Mouse (Mus musculus): ENCODE results near the gene Dffa. TPM values are rescaled to one million over a fixed set of nuclear protein-coding genes. Genes with fewer than 3 reads are reported as not detected.
A peak's percentile ranks its signal among the peaks of the same experiment; 100 is the strongest.
"Not testable (repeated sequence)": the region's sequence is repeated elsewhere in the genome, so short reads cannot be mapped to it uniquely, and the experiment has no call there.

Dffa gene
- polyA plus RNA-seq, 1 experiment from 2014 or later, result 33.6 TPM

- Histone ChIP-seq H3K9ac (peak within 1 kb of the TSS; percentile 86), H3K27ac (peak within 1 kb of the TSS; percentile 35; the same call in 1 of the 2 replicates), H3K4me2 (peak within 1 kb of the TSS; percentile 86), H3K4me3 (peak within 1 kb of the TSS; percentile 78), H3K27me3 (no peaks in the 10 kb centered on the region), H3K4me1 (peaks cover 13% of the 10 kb centered on the region), H3K36me3 (no peaks in the 10 kb centered on the region), H3K9me3 (no peaks in the 10 kb centered on the region)
- 0% methylated on average over 48 of the region's 50 CpGs for WGBS
- peak; percentile 84 for ATAC-seq (ENCODE audit: borderline replicate concordance, extremely low read depth, low FRiP score, low TSS enrichment)
Measured at GRCm38 (mm10) chr4:149099369-149100017, 4.5 kb upstream of the Dffa start, which contains the start of gene Pex14. Gene Pex14 (minus strand): TSS chr4:149099876.

DNA sequence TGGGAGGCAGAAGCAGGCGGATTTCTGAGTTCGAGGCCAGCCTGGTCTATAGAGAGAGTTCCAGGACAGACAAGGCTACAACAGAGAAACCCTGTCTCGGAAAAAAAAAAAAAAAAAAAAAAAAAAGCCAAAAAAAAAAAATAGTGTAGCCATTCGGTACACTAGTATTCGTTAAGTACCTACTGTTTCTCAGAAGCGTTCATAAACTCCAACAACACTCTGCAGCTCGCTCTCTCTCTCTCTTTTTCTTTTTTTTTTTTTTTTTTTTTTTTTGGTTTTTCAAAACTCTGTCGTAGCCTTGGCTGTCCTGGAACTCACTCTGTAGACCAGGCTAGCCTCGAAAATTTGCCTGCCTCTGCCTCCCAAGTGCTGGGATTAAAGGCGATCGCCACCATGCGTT, 3.5 kb upstream of the Dffa start:
- peaks cover 18% of the 10 kb centered on the region for H3K4me1 ChIP-seq
- not testable (repeated sequence) for H3K9ac ChIP-seq; H3K4me2 ChIP-seq; H3K9me3 ChIP-seq; H3K4me3 ChIP-seq; H3K27ac ChIP-seq; ATAC-seq (ENCODE audit: borderline replicate concordance, extremely low read depth, low FRiP score, low TSS enrichment); H3K36me3 ChIP-seq; H3K27me3 ChIP-seq
- WGBS, result 84% methylated on average over 12 of the region's 12 CpGs

DNA sequence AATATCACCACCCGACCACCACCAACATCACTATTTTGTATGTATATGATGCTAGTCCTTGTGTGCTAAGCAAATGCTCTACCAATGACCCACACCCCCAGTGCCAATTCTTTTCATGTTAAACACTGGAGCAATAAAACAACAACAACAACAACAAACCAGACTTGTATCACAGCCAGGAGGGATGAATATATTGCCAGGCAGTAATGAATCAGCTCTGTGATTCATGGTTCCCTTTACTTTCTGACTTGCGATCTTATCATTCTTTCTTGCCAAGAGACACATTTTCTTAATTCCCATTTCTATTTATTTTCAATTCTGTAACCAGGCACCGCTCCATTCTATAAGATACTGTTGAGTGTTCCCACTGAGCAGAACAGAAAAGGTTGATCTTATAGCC, 2.5 kb upstream of the Dffa start:
- Histone ChIP-seq H3K9ac (no peak overlapping the region), H3K4me2 (no peak overlapping the region), H3K4me3 (no peak overlapping the region), H3K27ac (no peak overlapping the region), H3K27me3 (no peaks in the 10 kb centered on the region), H3K4me1 (peaks cover 18% of the 10 kb centered on the region), H3K9me3 (no peaks in the 10 kb centered on the region), H3K36me3 (no peaks in the 10 kb centered on the region)
- 82% methylated on average over 3 of the region's 3 CpGs for WGBS
- no peak for ATAC-seq (ENCODE audit: borderline replicate concordance, extremely low read depth, low FRiP score, low TSS enrichment)

- H3K4me2 ChIP-seq; H3K27ac ChIP-seq; H3K9me3 ChIP-seq; ATAC-seq (ENCODE audit: borderline replicate concordance, extremely low read depth, low FRiP score, low TSS enrichment); H3K36me3 ChIP-seq; H3K9ac ChIP-seq; H3K4me3 ChIP-seq; H3K4me1 ChIP-seq; H3K27me3 ChIP-seq: not testable (repeated sequence)
- 74% methylated on average over 12 of the region's 12 CpGs for WGBS
Measured at GRCm38 (mm10) chr4:149119978-149120562, 16.1 kb downstream of the Dffa start.

GRCm38 (mm10) chr4:149123432-149123831, 19.5 kb downstream of the Dffa start:
- Histone ChIP-seq H3K4me1 (0 out of 2 replicates have a peak, but pooled peaks cover 2% of the 10 kb centered on the region), H3K27me3 (no peaks in the 10 kb centered on the region), H3K9ac (no peak overlapping the region), H3K9me3 (no peaks in the 10 kb centered on the region), H3K36me3 (0 out of 2 replicates have a peak, but pooled peaks cover 2% of the 10 kb centered on the region), H3K4me3 (no peak overlapping the region), H3K4me2 (no peak overlapping the region), H3K27ac (no peak overlapping the region)
- no peak for ATAC-seq (ENCODE audit: borderline replicate concordance, extremely low read depth, low FRiP score, low TSS enrichment)
- 69% methylated on average over 5 of the region's 5 CpGs for WGBS

DNA sequence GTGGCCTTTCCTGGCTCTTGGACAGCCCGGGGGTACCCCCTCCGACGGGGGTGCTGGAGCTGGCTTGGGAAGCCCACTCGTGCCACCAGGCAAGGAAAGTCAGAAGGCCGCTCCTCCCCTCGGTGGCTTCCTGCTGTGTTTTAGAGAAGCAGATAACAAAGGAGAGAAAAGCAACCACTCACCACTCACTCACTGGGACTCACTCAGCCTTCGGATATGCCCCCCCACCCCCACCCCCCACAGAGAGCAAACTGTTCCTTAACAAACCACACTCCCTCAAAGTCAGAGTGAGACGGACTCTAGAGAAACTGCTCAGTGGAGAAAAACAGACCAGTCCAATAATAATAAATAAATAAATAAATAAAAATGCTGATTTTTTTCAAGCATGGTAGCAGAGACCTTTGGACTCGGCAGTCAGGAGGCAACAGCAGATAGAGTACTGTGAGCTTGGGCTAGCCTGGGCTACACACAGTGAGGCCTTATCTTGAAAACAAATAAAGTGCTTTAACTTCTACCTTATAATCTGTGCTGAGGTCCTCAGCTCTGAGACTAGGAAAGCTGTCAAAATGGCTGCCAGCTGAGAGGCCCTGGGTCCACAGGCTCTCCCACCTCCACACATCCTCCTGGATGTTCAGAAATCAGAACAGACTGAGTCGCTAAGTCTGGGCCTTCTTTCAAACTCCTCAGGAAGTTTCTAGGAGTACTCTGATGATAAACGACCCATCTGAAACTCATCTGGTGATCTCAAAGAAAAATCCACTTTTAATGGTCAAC, 21.6 kb downstream of the Dffa start:
- no peak overlapping the region for H3K9ac ChIP-seq
- no peaks in the 10 kb centered on the region for H3K27me3 ChIP-seq
- 0 out of 2 replicates have a peak, but pooled peaks cover 2% of the 10 kb centered on the region for H3K4me1 ChIP-seq
- H3K9me3 ChIP-seq, result no peaks in the 10 kb centered on the region
- ATAC-seq (ENCODE audit: borderline replicate concordance, extremely low read depth, low FRiP score, low TSS enrichment), result no peak
- H3K4me3 ChIP-seq, result no peak overlapping the region
- WGBS, result 59% methylated on average over 11 of the region's 11 CpGs
- H3K27ac ChIP-seq, result no peak overlapping the region
- H3K4me2 ChIP-seq, result no peak overlapping the region
- peaks cover 10% of the 10 kb centered on the region for H3K36me3 ChIP-seq

DNA sequence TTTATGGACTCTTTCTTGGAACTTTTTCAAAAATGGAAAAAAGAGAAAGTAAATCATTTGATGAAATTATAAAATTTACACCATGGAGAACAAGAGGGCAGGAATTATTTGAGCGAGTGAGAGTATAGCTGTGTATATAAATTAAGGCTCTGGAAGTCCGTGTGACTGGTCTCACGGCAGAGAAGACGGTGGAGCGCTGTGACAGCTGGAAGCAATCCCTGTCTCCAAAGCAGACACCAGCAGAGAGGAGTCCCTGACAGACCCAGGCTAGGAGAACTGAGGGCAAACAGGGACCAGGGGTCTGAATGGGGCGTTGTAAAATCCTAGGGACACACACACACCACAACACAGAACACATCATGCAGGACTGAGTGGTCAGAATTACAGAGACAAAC, 22.2 kb downstream of the Dffa start:
- H3K4me3 ChIP-seq, result no peak overlapping the region
- ATAC-seq (ENCODE audit: borderline replicate concordance, extremely low read depth, low FRiP score, low TSS enrichment), result no peak
- H3K27ac ChIP-seq, result no peak overlapping the region
- 51% methylated on average over 6 of the region's 6 CpGs for WGBS
- peaks cover 14% of the 10 kb centered on the region for H3K36me3 ChIP-seq
- H3K27me3 ChIP-seq, result no peaks in the 10 kb centered on the region
- no peak overlapping the region for H3K4me2 ChIP-seq
- no peaks in the 10 kb centered on the region for H3K9me3 ChIP-seq
- no peak overlapping the region for H3K9ac ChIP-seq
- H3K4me1 ChIP-seq, result 0 out of 2 replicates have a peak, but pooled peaks cover 2% of the 10 kb centered on the region

- Histone ChIP-seq H3K27ac (no peak within 1 kb of the TSS), H3K9ac (no peak within 1 kb of the TSS), H3K27me3 (no peaks in the 10 kb centered on the region), H3K36me3 (peaks cover 18% of the 10 kb centered on the region), H3K4me2 (no peak within 1 kb of the TSS), H3K9me3 (no peaks in the 10 kb centered on the region), H3K4me3 (no peak within 1 kb of the TSS), H3K4me1 (0 out of 2 replicates have a peak, but pooled peaks cover 2% of the 10 kb centered on the region)
- no peak for ATAC-seq (ENCODE audit: borderline replicate concordance, extremely low read depth, low FRiP score, low TSS enrichment)
- WGBS, result 78% methylated on average over 11 of the region's 11 CpGs
Measured at GRCm38 (mm10) chr4:149126663-149127062, 22.7 kb downstream of the Dffa start, which contains the start of gene Cort. Gene Cort (minus strand): TSS chr4:149126763.

- no peak overlapping the region for H3K4me2 ChIP-seq
- H3K4me1 ChIP-seq, result 0 out of 2 replicates have a peak, but pooled peaks cover 12% of the 10 kb centered on the region
- WGBS, result 62% methylated on average over 18 of the region's 18 CpGs
- no peaks in the 10 kb centered on the region for H3K27me3 ChIP-seq
- H3K9me3 ChIP-seq, result no peaks in the 10 kb centered on the region
- no peak overlapping the region for H3K9ac ChIP-seq
- H3K4me3 ChIP-seq, result no peak overlapping the region
- no peak overlapping the region for H3K27ac ChIP-seq
- H3K36me3 ChIP-seq, result peaks cover 18% of the 10 kb centered on the region
- no peak for ATAC-seq (ENCODE audit: borderline replicate concordance, extremely low read depth, low FRiP score, low TSS enrichment)
Measured at GRCm38 (mm10) chr4:149128467-149128866, 24.5 kb downstream of the Dffa start.

GRCm38 (mm10) chr4:149131021-149131752, 27.2 kb downstream of the Dffa start:
- Histone ChIP-seq H3K4me3 (no peak overlapping the region), H3K27me3 (no peaks in the 10 kb centered on the region), H3K36me3 (peaks cover 18% of the 10 kb centered on the region), H3K27ac (no peak overlapping the region), H3K9ac (no peak overlapping the region), H3K4me1 (peaks cover 13% of the 10 kb centered on the region; the same call in 1 of the 2 replicates), H3K9me3 (no peaks in the 10 kb centered on the region), H3K4me2 (no peak overlapping the region)
- no peak for ATAC-seq (ENCODE audit: borderline replicate concordance, extremely low read depth, low FRiP score, low TSS enrichment)
- WGBS, result 87% methylated on average over 23 of the region's 23 CpGs

DNA sequence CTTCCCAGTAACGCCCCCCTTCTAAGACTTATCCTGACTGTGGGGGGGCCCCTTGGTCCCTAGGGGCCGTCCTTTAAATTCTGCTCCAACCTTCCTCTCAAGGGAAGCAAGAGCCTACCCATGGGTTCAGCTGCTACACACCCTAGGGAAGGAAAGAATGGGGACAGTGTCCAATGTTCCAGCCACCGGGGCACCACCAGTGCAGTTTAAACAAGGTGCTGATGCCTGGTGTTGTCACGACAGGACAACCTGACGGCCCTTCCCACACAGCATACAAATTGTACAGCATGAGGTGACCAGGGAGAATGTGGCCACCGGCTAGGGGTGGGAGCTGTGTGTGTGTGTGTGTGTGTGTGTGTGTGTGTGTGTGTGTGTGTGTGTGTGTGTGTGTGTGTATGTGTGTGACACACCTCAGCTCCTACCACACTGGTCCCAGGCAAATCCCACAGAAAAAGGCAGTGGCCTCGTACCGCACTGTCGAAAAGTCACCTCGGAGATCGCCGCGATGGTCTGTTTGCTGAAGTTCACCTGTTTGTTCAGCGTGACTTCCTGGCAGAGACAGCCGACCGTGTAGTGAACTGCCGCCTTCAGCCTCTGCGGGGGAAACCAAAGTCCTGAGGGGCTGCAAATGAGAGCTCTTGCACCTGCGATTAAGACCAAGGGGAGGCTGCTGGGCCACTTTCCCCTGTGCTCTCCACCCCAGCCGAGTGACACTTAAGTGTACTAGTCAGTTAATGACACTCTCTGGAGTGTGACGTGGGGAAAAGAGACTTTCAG, 28.0 kb downstream of the Dffa start:
- Histone ChIP-seq H3K9me3 (no peaks in the 10 kb centered on the region), H3K4me1 (peaks cover 19% of the 10 kb centered on the region), H3K9ac (no peak overlapping the region), H3K4me3 (no peak overlapping the region), H3K27ac (no peak overlapping the region), H3K27me3 (no peaks in the 10 kb centered on the region), H3K36me3 (peaks cover 17% of the 10 kb centered on the region), H3K4me2 (0 out of 2 replicates have a peak overlapping the region, but pooled peaks have one; percentile 16)
- ATAC-seq (ENCODE audit: borderline replicate concordance, extremely low read depth, low FRiP score, low TSS enrichment), result no peak
- 57% methylated on average over 21 of the region's 21 CpGs for WGBS
